Mouse (Mus musculus): ENCODE results near the gene Grid1. TPM values are rescaled to one million over a fixed set of nuclear protein-coding genes. Genes with fewer than 3 reads are reported as not detected.

Grid1 gene
- polyA plus RNA-seq, 1 experiment from 2014 or later, result 0.17 TPM

- DNase-seq (ENCODE audit: low spot score) (no peak), ATAC-seq (ENCODE audit: insufficient number of reproducible peaks, low FRiP score, low TSS enrichment, low read depth) (no peak)
- H3K27me3 ChIP-seq (ENCODE audit: control insufficient read depth, insufficient read depth, low read length), result no peaks in the 10 kb centered on the region
- no peak overlapping the region for H3K4me2 ChIP-seq (ENCODE audit: low read depth, severe bottlenecking)
- H3K27ac ChIP-seq (replicated peaks; ENCODE audit: low read depth, low read length), result no peak overlapping the region
- no peak overlapping the region for H3K9ac ChIP-seq (ENCODE audit: low read length)
- H3K4me1 ChIP-seq (ENCODE audit: control insufficient read depth, insufficient read depth, low read length), result no peaks in the 10 kb centered on the region
- WGBS, result 87% methylated on average over 4 of the region's 4 CpGs
- H3K36me3 ChIP-seq (ENCODE audit: control insufficient read depth, insufficient read depth, low read length), result no peaks in the 10 kb centered on the region
- no peak overlapping the region for H3K4me3 ChIP-seq (ENCODE audit: low read depth, low read length)
- H3K9me3 ChIP-seq (ENCODE audit: control insufficient read depth, low read length), result no peaks in the 10 kb centered on the region
Observed at GRCm38 (mm10) chr14:34963616-34964168, 143.8 kb downstream of the Grid1 start.

GRCm38 (mm10) chr14:34969102-34969819, 149.4 kb downstream of the Grid1 start:
- H3K36me3 ChIP-seq (ENCODE audit: control insufficient read depth, insufficient read depth, low read length), result no peaks in the 10 kb centered on the region
- H3K9ac ChIP-seq (ENCODE audit: low read length), result no peak overlapping the region
- no peak overlapping the region for H3K4me2 ChIP-seq (ENCODE audit: low read depth, severe bottlenecking)
- no peaks in the 10 kb centered on the region for H3K4me1 ChIP-seq (ENCODE audit: control insufficient read depth, insufficient read depth, low read length)
- no peak overlapping the region for H3K27ac ChIP-seq (replicated peaks; ENCODE audit: low read depth, low read length)
- no peak overlapping the region for H3K4me3 ChIP-seq (ENCODE audit: low read depth, low read length)
- 64% methylated on average over 6 of the region's 6 CpGs for WGBS
- ATAC-seq (ENCODE audit: insufficient number of reproducible peaks, low FRiP score, low TSS enrichment, low read depth) (no peak), DNase-seq (ENCODE audit: low spot score) (no peak)
- no peaks in the 10 kb centered on the region for H3K27me3 ChIP-seq (ENCODE audit: control insufficient read depth, insufficient read depth, low read length)
- H3K9me3 ChIP-seq (ENCODE audit: control insufficient read depth, low read length), result no peaks in the 10 kb centered on the region

- Histone ChIP-seq H3K27me3 (ENCODE audit: control insufficient read depth, insufficient read depth, low read length) (no peaks in the 10 kb centered on the region), H3K9me3 (ENCODE audit: control insufficient read depth, low read length) (no peaks in the 10 kb centered on the region), H3K9ac (ENCODE audit: low read length) (no peak overlapping the region), H3K4me1 (ENCODE audit: control insufficient read depth, insufficient read depth, low read length) (no peaks in the 10 kb centered on the region), H3K4me3 (ENCODE audit: low read depth, low read length) (no peak overlapping the region), H3K4me2 (ENCODE audit: low read depth, severe bottlenecking) (no peak overlapping the region), H3K36me3 (ENCODE audit: control insufficient read depth, insufficient read depth, low read length) (no peaks in the 10 kb centered on the region), H3K27ac (replicated peaks; ENCODE audit: low read depth, low read length) (no peak overlapping the region)
- ATAC-seq (ENCODE audit: insufficient number of reproducible peaks, low FRiP score, low TSS enrichment, low read depth) (no peak), DNase-seq (ENCODE audit: low spot score) (no peak)
- WGBS, result 89% methylated on average over 3 of the region's 3 CpGs
Observed at GRCm38 (mm10) chr14:34972930-34973329, 153.0 kb downstream of the Grid1 start.

GRCm38 (mm10) chr14:34980756-34981155, 160.8 kb downstream of the Grid1 start:
- Histone ChIP-seq H3K4me3 (ENCODE audit: low read depth, low read length) (no peak overlapping the region), H3K27me3 (ENCODE audit: control insufficient read depth, insufficient read depth, low read length) (no peaks in the 10 kb centered on the region), H3K9me3 (ENCODE audit: control insufficient read depth, low read length) (no peaks in the 10 kb centered on the region), H3K4me1 (ENCODE audit: control insufficient read depth, insufficient read depth, low read length) (no peaks in the 10 kb centered on the region), H3K27ac (replicated peaks; ENCODE audit: low read depth, low read length) (no peak overlapping the region), H3K4me2 (ENCODE audit: low read depth, severe bottlenecking) (no peak overlapping the region), H3K9ac (ENCODE audit: low read length) (no peak overlapping the region), H3K36me3 (ENCODE audit: control insufficient read depth, insufficient read depth, low read length) (no peaks in the 10 kb centered on the region)
- DNase-seq (ENCODE audit: low spot score) (no peak), ATAC-seq (ENCODE audit: insufficient number of reproducible peaks, low FRiP score, low TSS enrichment, low read depth) (no peak)
- 29% methylated on average over 2 of the region's 2 CpGs for WGBS

GRCm38 (mm10) chr14:34989131-34989530, 169.2 kb downstream of the Grid1 start:
- ATAC-seq (ENCODE audit: insufficient number of reproducible peaks, low FRiP score, low TSS enrichment, low read depth) (no peak), DNase-seq (ENCODE audit: low spot score) (no peak)
- Histone ChIP-seq H3K4me3 (ENCODE audit: low read depth, low read length) (no peak overlapping the region), H3K9me3 (ENCODE audit: control insufficient read depth, low read length) (no peaks in the 10 kb centered on the region), H3K36me3 (ENCODE audit: control insufficient read depth, insufficient read depth, low read length) (no peaks in the 10 kb centered on the region), H3K4me2 (ENCODE audit: low read depth, severe bottlenecking) (no peak overlapping the region), H3K27me3 (ENCODE audit: control insufficient read depth, insufficient read depth, low read length) (no peaks in the 10 kb centered on the region), H3K4me1 (ENCODE audit: control insufficient read depth, insufficient read depth, low read length) (no peaks in the 10 kb centered on the region), H3K27ac (replicated peaks; ENCODE audit: low read depth, low read length) (no peak overlapping the region), H3K9ac (ENCODE audit: low read length) (no peak overlapping the region)
- WGBS, result 79% methylated on average over 5 of the region's 5 CpGs

GRCm38 (mm10) chr14:35006736-35007135, 186.8 kb downstream of the Grid1 start:
- DNase-seq (ENCODE audit: low spot score), result no peak
- Histone ChIP-seq H3K36me3 (ENCODE audit: control insufficient read depth, insufficient read depth, low read length) (no peaks in the 10 kb centered on the region), H3K27ac (replicated peaks; ENCODE audit: low read depth, low read length) (no peak overlapping the region), H3K9ac (ENCODE audit: low read length) (no peak overlapping the region), H3K4me1 (ENCODE audit: control insufficient read depth, insufficient read depth, low read length) (no peaks in the 10 kb centered on the region), H3K9me3 (ENCODE audit: control insufficient read depth, low read length) (no peaks in the 10 kb centered on the region), H3K4me2 (ENCODE audit: low read depth, severe bottlenecking) (no peak overlapping the region), H3K4me3 (ENCODE audit: low read depth, low read length) (no peak overlapping the region), H3K27me3 (ENCODE audit: control insufficient read depth, insufficient read depth, low read length) (no peaks in the 10 kb centered on the region)
- no peak for ATAC-seq (ENCODE audit: insufficient number of reproducible peaks, low FRiP score, low TSS enrichment, low read depth)
- 84% methylated on average over 7 of the region's 7 CpGs for WGBS

- WGBS, result 61% methylated on average over 3 of the region's 3 CpGs
Observed at GRCm38 (mm10) chr14:35008674-35009073, 188.8 kb downstream of the Grid1 start.

GRCm38 (mm10) chr14:35009074-35009473, 189.2 kb downstream of the Grid1 start:
- DNase-seq (ENCODE audit: low spot score) (no peak), ATAC-seq (ENCODE audit: insufficient number of reproducible peaks, low FRiP score, low TSS enrichment, low read depth) (no peak)
- Histone ChIP-seq H3K4me3 (ENCODE audit: low read depth, low read length) (no peak overlapping the region), H3K9me3 (ENCODE audit: control insufficient read depth, low read length) (no peaks in the 10 kb centered on the region), H3K9ac (ENCODE audit: low read length) (no peak overlapping the region), H3K4me1 (ENCODE audit: control insufficient read depth, insufficient read depth, low read length) (no peaks in the 10 kb centered on the region), H3K4me2 (ENCODE audit: low read depth, severe bottlenecking) (no peak overlapping the region), H3K36me3 (ENCODE audit: control insufficient read depth, insufficient read depth, low read length) (no peaks in the 10 kb centered on the region), H3K27ac (replicated peaks; ENCODE audit: low read depth, low read length) (no peak overlapping the region), H3K27me3 (ENCODE audit: control insufficient read depth, insufficient read depth, low read length) (no peaks in the 10 kb centered on the region)
- WGBS, result 21% methylated on average over 9 of the region's 9 CpGs

More at GRCm38 (mm10) chr14:35008674-35009073, 188.8 kb downstream of the Grid1 start:
- Histone ChIP-seq H3K36me3 (ENCODE audit: control insufficient read depth, insufficient read depth, low read length) (no peaks in the 10 kb centered on the region), H3K4me2 (ENCODE audit: low read depth, severe bottlenecking) (no peak overlapping the region), H3K9ac (ENCODE audit: low read length) (no peak overlapping the region), H3K4me3 (ENCODE audit: low read depth, low read length) (no peak overlapping the region), H3K4me1 (ENCODE audit: control insufficient read depth, insufficient read depth, low read length) (no peaks in the 10 kb centered on the region), H3K27ac (replicated peaks; ENCODE audit: low read depth, low read length) (no peak overlapping the region), H3K27me3 (ENCODE audit: control insufficient read depth, insufficient read depth, low read length) (no peaks in the 10 kb centered on the region), H3K9me3 (ENCODE audit: control insufficient read depth, low read length) (no peaks in the 10 kb centered on the region)
- DNase-seq (ENCODE audit: low spot score) (no peak), ATAC-seq (ENCODE audit: insufficient number of reproducible peaks, low FRiP score, low TSS enrichment, low read depth) (no peak)
